Mouse (Mus musculus) effector memory CD4-positive, alpha-beta T cell, adult 5 months (primary cell): ENCODE data around the gene Gtpbp1. TPM values are rescaled to one million over a fixed set of nuclear protein-coding genes. Genes with fewer than 3 reads are reported as not detected.

Source experiments
- polyA plus RNA-seq: library from polyadenylated mRNA; unstranded; fragments of 100-300 nt; shearing (Covaris generic); gene quantifications from one replicate; pipeline ENCODE4 v1.2.1, GENCODE M21; 2017

Gtpbp1 gene
- polyA plus RNA-seq: 125 TPM

GRCm38 (mm10) chr15:79690426-79691022 is at the start of gene Gtpbp1:
TSS of gene Gtpbp1 (plus strand) at chr15:79690845.

GRCm38 (mm10) chr15:79658531-79659375 is 31.9 kb upstream of the Gtpbp1 start, which contains the start of the genes Fam227a and Cby1:
TSS of gene Fam227a (minus strand) at chr15:79658956.
TSS of gene Cby1 (plus strand) at chr15:79659199.

GRCm38 (mm10) chr15:79670249-79670971 is 20.2 kb upstream of the Gtpbp1 start, which contains the start of gene Tomm22:
TSS of gene Tomm22 (plus strand) at chr15:79670861.

GRCm38 (mm10) chr15:79687646-79688267 is 2.9 kb upstream of the Gtpbp1 start, which contains the start of gene Josd1:
TSS of gene Josd1 (minus strand) at chr15:79687919.

DNA sequence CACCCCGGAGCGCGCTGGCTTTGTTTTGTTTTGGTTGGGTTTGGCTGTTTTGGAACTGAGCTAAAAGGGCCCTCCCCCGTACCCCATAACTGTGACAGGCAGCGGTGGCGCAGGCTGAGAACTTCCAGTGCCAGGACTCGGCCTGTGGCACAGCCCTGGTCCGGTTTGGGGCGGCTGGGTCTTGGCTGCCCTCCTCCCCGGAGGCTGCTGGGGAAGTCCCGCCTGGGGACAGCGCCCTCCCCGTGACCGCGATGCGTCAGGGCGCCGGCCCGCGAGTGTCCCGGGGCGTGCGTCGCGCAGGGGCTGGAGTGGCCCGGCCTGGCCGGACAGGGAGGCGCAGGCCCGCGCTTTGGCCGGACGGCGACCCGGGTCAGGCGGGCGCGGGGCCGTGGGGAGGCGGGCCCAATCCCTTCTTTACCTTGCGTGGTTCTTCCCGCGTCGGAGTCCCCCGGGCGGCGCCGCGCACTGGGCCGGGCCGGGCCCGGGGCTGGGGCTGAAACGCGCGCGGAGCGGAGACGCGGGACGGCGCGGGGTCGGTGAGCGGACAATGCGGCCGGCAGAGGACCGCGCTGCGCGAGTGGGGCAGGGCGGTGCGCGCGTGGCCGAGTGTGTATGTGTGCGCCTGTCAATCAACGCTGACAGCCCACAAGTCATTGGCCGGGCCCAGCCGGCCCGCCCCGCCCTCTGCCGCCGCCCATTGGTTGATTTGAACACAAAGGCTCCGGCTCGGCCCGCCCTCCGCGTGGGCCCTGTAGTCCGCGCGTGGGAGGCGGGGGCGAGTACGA is 51.5 kb downstream of the Gtpbp1 start, which contains the start of gene Sun2:
Gene Sun2 (minus strand): TSS at position 616 of the 785 bp plus-strand sequence.

Other genes starting within 250 kb of the Gtpbp1 start
- gene Csnk1e, start 235.3 kb upstream of the Gtpbp1 start, polyA plus RNA-seq: 92.8 TPM
- not detected for gene Kcnj4, start 185.6 kb upstream of the Gtpbp1 start, polyA plus RNA-seq
- not detected for gene Kdelr3, start 174.4 kb upstream of the Gtpbp1 start, polyA plus RNA-seq
- 28.9 TPM for gene Ddx17, start 144.1 kb upstream of the Gtpbp1 start, polyA plus RNA-seq
- not detected for gene Dmc1, start 85.7 kb upstream of the Gtpbp1 start, polyA plus RNA-seq
- gene Fam227a, start 31.9 kb upstream of the Gtpbp1 start, polyA plus RNA-seq: 0.24 TPM
- gene Cby1, start 31.6 kb upstream of the Gtpbp1 start, polyA plus RNA-seq: 3.7 TPM
- 160 TPM for gene Tomm22, start 20.0 kb upstream of the Gtpbp1 start, polyA plus RNA-seq
- gene Josd1, start 2.9 kb upstream of the Gtpbp1 start, polyA plus RNA-seq: 64.5 TPM
- gene Sun2, start 51.7 kb downstream of the Gtpbp1 start, polyA plus RNA-seq: 81.5 TPM
- gene Dnal4, start 87.0 kb downstream of the Gtpbp1 start, polyA plus RNA-seq: 5.9 TPM
- gene Nptxr, start 113.9 kb downstream of the Gtpbp1 start, polyA plus RNA-seq: 0.45 TPM
- gene Npcd, start 143.4 kb downstream of the Gtpbp1 start, polyA plus RNA-seq: not detected
- gene Cbx6, start 143.8 kb downstream of the Gtpbp1 start, polyA plus RNA-seq: 17.2 TPM
- 225 TPM for gene Apobec3, start 200.8 kb downstream of the Gtpbp1 start, polyA plus RNA-seq